Mouse (Mus musculus): ENCODE data around the gene Gm39566. TPM values are rescaled to one million over a fixed set of nuclear protein-coding genes. Genes with fewer than 3 reads are reported as not detected.
"Not testable (repeated sequence)": the region's sequence is repeated elsewhere in the genome, so short reads cannot be mapped to it uniquely, and the experiment has no call there.

The Gm39566 gene
- not detected for total RNA-seq (2021)

DNA sequence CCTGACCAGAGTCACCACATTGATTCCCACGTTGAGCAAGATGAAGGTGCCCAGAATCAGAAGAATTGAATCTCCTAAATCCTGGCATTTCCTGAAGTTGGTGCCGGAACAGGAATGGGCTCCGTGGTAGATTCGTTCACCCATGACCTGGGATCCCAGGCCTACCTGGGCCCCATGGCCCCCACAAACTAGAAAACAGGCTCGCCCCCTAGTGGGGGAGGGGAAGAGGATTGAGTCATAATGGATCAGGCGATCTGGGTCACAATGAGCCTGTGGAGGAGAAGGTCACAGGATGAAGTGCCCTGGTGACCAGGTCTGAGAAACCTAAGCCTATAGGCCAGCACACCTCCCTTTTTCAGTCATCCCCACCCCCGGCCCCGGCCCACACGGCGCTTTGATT lies at the start of gene Gm39566:
TSS of gene Gm39566 (minus strand) at position 144 of the 400 bp plus-strand sequence.
- intact Hi-C loops (cut with DNase I): no loop called here
- no peak for DNase-seq

DNA sequence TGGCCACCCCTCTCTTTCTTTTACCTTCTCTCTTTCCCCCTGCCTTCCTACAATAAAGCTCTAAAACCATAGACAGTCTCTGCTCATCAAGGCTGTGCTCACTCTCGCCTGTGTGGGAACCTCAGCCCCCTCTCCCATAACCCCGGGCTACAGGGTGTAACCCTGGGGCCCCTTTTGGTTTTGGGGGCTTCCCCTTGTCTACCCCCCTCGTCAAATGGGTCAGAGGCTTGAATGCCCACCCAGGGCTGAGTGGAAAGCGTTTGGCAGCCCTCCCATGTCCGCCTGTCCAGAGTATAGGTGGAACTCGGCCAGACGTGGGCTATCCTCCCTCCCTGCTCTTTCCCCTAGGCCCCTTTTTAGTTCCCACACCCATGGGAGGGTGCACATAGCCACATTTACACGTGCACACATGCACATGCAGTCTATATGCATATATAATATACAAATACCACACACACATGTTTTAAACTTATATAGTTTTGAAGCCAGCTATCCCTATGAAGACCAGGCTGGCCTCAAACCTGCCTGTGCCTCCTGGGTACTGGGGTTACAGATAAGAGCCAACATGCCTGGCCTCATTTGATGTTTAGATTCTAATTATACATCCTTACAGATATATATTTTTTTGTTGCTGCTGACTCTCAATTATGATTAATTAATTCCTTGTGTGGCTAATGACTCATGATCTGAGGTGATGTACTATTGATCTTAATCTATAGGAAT lies 49.2 kb upstream of the Gm39566 start:
- intact Hi-C loops (cut with DNase I): no loop called here
- DNase-seq: no peak

DNA sequence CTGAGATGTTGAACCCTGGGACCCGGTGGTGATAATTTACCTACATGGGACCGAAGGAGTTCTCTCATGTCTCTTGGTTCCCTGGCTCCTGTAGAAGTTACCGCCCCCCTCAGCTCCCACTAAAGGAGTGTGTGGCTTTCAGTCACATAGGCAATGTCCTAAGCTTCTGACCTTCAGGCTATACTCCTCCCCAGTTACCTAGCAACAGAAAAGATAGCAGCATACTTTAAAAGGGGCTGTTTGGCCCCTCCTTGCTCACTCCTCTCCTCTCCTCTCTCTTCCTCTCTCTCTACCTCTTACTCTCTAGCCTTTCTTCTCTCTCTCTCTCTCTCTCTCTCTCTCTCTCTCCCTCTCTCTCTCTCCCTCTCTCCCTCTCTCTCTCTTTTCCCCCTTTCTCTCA lies 48.6 kb upstream of the Gm39566 start:
- intact Hi-C loops (cut with DNase I); DNase-seq: not testable (repeated sequence)

DNA sequence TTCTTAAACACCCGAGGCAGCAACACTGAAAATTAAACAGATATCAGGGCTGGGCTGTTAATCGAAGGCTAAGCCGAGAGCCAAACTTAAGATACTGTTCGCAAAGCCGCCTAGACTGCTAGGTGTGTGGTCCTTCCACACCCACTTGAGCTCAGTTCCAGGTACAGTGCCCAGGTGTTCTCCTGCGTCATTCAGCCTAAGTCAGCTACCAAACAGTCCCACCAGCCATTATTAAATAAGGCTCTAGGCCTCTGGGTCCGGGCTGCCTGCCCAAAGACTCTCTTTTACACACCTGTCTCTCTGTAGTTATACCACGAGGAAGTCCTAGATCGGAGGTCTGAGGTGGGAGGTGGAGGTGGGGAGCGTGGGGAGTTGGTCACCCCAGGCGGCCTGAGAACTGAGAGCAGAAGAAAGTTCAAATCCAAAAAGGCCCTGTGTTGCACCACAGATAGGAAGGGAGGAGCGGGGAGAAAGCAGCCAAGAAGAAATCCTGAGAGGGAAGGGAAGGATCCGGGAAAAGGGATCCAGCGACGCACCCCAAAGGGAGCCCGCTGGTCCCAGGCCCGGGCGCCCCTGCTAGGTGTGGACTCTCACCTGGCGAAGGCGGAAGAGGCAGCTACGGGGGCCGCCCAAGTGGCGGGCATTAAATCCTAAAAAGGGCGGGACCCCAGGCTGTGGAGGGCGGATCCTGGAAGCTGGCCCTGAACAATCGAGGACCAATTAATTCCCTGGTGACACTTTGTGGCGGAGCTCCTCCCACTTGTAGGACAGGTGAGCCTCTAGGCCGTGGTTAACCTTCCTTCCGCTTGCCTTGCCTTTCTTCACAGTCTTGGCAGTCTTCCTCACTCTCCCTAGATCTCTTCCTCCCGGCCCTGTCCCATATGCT lies 43.3 kb upstream of the Gm39566 start, which contains the start of gene Tnk1:
TSS of gene Tnk1 (minus strand) at position 618 of the 886 bp plus-strand sequence.
- intact Hi-C loops (cut with DNase I): no loop called here
- no peak for DNase-seq

DNA sequence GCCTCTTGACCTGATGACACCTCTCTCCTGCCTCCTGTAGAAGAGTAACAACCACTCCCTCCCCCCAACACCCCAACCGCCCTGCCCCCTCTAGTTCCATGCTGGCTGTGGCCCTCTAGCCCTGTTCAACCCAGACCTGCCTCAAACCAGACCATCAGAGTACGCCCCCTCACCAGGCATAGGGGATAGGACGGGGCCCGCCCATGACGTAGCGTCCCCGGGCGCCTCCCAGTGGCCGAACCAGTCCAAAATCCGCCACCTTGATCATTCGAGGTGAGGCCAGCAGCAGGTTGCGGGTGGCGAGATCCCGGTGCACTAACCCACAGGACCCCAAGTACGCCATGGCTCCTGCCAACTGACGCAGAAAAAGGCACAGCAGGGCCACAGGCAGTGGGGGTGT lies 40.2 kb upstream of the Gm39566 start:
- intact Hi-C loops (cut with DNase I): no loop called here
- DNase-seq: no peak

DNA sequence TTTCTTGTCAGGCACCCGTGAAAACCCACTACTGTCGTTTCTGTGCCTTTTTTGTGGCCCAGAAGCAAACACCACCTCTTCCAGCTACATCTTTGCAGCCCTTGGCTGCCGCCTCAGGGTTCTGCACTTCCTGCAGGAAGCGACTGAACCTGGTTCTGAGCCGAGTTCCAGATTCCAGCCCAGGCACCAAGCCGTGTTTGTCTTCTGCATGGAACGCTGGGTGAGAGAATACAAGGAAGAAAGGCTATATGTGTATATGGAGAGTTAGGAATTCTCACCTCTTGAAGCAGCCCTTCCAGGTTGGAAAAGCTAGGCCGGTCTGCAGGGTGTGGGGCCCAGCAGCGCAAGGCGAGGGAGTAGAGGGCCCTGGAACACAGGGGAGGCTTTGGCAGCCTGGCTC lies 39.6 kb upstream of the Gm39566 start:
- intact Hi-C loops (cut with DNase I): no loop called here
- DNase-seq: no peak

DNA sequence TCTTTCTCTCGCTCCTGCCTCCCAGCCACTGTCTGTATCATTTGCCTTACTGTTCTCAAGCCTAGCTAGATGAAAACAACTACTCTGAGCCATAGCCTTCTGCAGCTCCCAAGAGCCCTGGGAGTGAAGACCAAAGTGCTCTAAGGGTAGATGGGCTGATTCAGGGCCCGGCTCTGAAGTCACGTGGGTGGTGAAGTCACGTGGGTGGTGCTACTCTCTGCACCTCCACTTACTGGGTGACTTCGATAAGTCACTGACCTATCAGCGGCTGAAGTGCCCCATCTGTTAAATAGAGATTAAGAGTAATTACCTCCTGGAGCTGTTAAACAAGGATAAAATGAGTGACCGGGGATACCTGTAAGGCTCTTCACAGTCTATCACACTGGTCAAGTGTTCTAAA lies 38.9 kb upstream of the Gm39566 start:
- intact Hi-C loops (cut with DNase I): no loop called here
- no peak for DNase-seq

DNA sequence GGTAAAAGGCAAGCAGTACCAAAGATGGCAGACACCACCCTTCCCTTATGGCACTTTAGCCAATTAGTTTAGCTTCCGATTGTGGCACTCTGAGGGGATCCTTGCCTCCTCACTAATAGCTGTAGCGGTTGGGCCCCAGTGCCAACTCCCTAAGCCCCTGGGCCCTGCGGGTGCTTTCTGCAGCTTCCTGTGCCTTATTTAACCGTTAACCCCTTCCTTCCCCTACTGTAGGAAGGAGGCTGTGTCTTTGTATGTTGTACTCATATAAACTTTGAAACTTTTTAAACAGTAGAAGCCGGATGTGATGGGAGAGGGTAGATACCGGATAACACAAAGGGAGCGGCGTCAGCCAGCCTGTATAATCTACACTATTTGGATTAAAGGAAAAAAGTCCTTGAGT lies 35.7 kb upstream of the Gm39566 start:
- DNase-seq: no peak

DNA sequence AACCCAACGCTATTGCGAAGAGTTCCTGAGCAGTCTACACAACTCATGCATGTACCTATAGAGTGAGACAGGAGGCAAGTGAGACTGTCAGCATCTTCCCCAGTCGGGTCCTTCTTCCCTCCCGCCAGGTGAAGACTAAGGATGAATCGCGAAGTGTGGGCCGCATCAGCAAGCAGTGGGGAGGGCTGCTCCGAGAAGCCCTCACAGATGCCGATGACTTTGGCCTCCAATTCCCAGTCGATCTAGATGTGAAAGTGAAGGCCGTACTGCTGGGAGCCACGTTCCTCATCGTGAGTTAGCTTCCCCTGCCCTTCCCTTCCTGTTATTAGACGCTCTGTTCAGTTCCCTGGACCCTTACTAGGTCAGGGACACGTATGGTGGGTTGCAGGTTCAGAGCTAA lies 34.8 kb upstream of the Gm39566 start:
- no peak for DNase-seq
- intact Hi-C loops (cut with DNase I): no loop called here

More for the DNA sequence above, 35.7 kb upstream of the Gm39566 start:
- intact Hi-C loops (cut with DNase I): no loop called here

DNA sequence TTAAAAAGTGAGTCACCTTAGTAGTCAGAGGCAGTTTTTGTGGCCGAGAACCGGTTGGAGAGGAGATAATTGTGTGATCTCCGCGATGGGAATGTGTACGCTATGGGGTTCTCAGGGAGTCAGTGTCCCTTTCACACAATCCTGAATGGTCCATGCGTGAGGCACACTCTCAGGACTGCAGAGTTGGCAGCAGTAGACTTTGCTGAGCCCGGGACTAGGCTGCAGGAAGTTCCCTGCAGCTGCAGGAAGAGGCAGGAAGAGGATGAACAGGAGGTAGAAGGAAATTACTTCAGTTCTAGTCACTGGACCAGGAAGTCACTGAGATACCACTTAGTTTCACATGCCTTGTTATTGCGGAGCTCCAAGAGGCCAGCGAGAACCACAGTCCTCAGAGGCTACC lies 34.0 kb upstream of the Gm39566 start:
- intact Hi-C loops (cut with DNase I): no loop called here
- no peak for DNase-seq

DNA sequence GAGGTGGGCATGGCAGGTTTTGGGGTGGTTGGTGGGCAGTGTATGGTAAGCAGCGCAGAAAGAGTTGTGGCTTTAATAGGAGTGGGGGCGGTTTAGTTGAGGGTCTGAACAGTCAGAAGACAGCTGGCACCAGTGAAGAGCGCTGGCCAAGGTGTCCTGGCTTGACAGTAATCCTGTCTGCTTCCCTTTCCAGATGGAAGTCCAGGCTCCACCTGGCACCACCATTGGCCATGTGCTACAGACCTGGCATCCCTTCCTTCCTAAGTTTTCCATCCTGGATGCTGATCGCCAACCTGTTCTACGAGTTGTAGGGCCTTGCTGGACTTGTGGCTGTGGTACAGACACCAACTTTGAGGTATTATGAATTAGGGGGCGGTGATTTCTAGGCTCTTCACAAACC lies 32.9 kb upstream of the Gm39566 start:
- intact Hi-C loops (cut with DNase I): no loop called here
- no peak for DNase-seq

DNA sequence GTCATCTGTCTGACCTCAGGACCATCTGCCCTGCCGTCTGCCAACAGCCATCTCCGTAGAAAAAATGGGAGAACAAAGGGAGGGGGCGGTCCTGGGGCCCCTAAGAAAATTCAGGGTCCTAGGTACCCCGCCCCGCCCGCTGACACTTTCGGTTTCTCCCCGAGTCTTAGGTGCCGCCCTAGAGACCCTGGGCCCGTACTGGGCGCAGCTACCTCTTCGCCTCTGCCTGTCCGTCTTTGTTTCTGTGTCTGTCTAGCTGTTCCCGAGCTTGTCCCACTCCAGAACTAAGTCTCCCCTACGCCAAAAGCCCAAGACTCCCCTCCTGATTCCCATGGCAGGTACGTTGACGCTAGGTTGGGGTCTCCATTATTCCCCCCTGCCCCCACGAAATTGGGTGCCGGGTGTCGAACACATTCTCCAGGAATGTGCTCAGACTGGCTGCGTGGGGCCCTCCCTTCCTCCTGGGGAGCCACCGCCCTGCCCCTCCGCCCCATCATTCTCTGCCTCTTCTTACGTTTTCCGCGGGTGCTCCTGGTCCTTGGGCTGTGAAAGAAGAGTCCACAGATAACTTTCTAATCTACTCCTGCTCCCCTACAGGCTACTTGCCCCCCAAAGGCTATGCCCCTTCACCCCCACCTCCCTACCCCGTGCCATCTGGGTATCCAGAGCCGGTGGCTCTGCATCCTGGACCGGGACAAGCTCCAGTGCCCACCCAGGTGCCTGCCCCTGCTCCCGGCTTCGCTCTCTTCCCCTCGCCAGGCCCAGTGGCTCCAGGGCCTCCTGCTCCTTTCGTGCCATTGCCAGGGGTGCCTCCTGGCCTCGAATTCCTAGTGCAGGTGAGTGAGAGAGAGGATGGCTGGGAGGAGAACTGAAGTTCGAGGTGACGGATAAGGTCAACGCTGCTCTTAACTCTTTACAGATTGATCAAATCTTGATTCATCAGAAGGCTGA lies 31.9 kb upstream of the Gm39566 start:
- intact Hi-C loops (cut with DNase I): no loop called here
- DNase-seq: peak; percentile 51 to 53

DNA sequence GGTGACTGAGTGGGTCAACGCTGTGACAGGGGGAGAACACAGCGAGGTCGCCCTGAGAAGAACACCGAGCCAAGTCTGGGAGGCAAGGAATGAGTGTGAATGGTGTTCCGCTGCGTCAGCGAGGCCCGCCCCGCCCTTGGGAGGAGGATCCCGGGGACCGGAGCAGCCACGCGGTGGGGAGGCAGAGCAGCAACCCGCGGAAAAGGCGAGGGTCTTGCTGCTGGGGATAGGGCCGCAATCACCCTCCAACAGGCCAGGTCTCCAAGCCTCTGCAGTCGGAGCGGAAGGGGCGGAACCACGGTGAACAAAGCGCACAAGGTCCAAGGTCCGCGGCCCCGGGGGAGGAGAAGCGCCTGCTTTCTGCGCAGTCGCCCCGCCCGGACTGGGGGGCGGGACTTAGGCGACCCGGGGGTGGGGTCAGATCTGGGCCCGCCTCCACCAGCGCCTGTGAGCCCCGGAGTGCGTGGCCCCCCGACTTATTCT lies 31.1 kb upstream of the Gm39566 start, which contains the start of gene Plscr3:
TSS of gene Plscr3 (plus strand) at position 179 of the 483 bp plus-strand sequence.
- intact Hi-C loops (cut with DNase I): no loop called here
- peak; percentile 94 for DNase-seq

DNA sequence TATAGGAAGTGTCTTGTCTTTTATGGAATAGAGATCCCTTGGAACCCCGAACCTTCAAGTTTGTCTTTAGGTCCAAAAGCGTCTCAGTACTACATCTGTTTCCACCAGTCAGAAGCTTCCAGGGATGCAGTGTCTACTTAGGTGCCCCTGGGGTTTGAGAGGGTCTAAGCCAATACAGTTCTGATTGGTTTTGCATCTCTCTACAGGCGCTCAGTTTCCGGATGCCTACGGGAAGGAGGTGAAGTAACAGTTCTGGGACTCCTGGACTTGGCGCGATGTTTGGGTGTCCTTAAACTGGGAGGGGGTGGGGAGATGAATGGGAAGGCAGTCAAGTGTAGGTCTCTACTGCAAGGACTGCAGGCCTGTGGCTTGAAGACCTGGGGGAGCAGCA lies 23.6 kb upstream of the Gm39566 start:
- no peak for DNase-seq
- intact Hi-C loops (cut with DNase I): no loop called here

DNA sequence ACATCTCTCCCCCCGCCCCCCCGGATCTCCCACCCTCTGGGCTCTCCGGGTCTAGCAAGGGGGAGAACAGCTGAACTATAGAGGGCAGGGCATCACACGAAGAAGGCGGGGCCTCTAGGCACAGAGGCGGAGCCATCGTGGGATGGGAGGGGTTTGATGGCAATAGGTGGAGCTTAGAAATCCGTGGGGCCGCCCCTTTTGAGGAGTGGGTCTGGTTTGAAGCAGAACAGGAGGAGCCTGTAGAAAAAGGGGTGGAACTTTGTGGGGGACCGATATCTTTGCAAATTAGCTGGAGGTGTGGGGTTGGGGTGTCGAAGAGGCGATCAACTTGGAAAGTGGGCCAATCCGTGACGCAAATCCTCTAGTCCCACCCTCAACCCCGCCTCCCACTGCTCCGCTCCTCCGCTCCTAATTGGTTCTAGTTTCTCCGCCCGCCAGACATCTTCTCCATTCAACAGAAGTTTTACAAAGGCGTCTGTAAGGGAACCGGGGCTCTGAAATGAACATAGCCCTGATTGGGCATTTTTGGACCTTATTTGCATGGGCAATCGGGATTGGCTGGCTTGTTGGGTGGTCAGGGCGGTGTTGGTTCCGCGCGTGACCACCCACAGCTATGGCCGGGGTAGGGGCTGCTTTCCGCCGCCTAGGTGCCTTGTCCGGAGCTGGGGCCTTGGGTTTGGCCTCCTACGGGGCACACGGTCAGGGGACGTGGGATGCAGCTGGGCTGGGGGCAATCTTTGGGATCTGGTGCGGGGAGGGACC lies 23.0 kb upstream of the Gm39566 start, which contains the start of gene Tmem256:
TSS of gene Tmem256 (plus strand) at position 563 of the 762 bp plus-strand sequence.
- intact Hi-C loops (cut with DNase I): loop anchor here (2.0 kb wide), 1 partner anchor 35 kb away; no protein-coding TSS in a partner anchor
- peak; percentile 96 to 97 for DNase-seq

DNA sequence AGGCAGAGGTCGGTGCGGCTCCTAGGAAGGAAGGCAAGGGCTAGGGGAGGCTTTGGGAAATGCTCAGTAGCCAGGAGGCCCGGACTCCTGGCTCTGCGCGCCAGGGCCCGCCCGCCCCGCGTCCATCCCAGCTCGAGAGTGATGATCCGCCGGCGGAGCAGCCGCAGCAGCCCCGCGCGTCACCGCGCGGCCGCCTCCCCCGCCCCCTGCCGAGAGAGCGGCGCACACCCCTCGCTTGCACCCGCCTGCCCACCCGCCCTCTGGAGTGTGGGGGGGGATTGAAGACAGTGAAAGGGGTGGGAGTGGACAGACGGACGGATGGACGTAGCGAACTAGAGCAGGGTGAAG lies 22.5 kb upstream of the Gm39566 start, which contains the start of gene Nlgn2:
TSS of gene Nlgn2 (minus strand) at position 181 of the 348 bp plus-strand sequence.
- intact Hi-C loops (cut with DNase I): loop anchor here (2.0 kb wide), 1 partner anchor 35 kb away; no protein-coding TSS in a partner anchor

DNA sequence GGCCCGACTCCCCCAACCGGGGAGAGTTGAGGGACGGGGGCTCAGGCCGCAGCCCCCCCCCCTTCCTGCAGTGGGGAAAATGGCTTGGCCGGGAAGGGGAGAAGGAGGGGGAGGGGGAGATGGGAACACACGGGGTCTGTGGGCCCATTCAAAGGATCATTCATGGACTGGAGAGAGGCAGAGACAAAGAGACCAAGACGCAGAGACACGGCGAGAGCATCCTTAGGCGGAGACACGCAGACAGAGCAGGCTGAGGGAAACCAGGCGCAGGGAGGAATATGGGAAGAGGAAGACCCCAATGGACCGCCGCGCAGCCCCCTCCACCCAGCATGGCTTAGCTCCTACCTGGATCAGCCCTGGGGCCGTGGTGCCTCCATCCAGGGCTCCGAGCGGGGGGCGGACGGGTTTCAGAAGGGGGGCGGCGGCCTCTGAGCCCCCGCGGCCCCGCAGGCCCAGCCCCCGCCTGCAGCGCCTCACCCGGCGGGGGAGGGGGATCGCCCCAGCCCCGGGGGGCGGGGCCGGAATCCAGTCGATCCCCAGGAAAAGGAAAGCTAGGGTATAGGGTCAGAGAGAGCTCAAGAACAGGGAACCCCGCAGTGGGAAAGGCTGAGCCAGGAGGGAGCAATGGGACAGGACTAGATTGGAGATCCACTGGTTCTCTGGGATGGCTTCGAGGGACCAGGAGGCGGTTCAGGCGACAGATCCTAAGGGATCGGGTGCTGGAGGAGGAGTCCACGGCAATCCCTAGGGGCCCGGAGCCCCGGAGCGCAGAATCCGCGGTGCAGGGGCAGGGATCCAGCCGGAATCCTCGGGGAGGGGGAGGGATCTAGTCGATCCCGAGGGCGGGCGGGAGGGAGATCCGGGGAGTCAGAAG lies 21.8 kb upstream of the Gm39566 start:
- peak; percentile 47 for DNase-seq
- intact Hi-C loops (cut with DNase I): loop anchor here (2.0 kb wide), 1 partner anchor 34 kb away; no protein-coding TSS in a partner anchor

More for the DNA sequence above, 22.5 kb upstream of the Gm39566 start, which contains the start of gene Nlgn2:
- DNase-seq: no peak

DNA sequence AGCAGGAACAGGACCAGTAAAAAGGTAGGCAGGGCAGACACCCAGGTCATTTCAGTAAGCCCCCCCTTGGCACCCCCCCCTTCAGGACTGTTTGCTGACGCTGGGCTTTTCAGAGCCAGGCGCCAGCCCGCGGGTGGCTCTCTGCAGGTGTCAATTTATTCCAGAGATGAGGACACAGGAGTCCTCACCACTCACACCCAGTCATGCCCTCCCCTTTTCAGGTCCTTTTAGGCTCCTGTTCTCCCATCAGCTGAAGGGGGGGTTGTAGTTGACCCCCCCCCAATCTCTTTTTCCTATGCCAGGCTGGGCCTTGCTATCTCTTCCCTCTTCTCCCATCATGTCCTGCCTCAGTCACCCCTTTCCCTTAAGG lies 20.9 kb upstream of the Gm39566 start:
- intact Hi-C loops (cut with DNase I): loop anchor here (2.0 kb wide), 1 partner anchor 33 kb away; no protein-coding TSS in a partner anchor
- no peak for DNase-seq
